Mouse (Mus musculus) limb, embryonic 12.5 days (tissue): ENCODE measurements around the gene Copz2. TPM values are rescaled to one million over a fixed set of nuclear protein-coding genes. Genes with fewer than 3 reads are reported as not detected.

Experiments
- ATAC-seq: fragments of 200-750 bp; cut with Nextera tagmentation; 2 replicates; pipeline ENCODE4 v1.8.0; 2017; ENCODE audit warnings: low read depth, moderate TSS enrichment; ENCODE audit not compliant: insufficient number of reproducible peaks, insufficient read depth, low FRiP score, low TSS enrichment
- H3K27ac ChIP-seq: fragments of 300-500 bp; sonication (generic); 2 replicates; pipeline ENCODE4 v1.5.1; 2016; ENCODE audit warnings: mild to moderate bottlenecking, moderate library complexity
- H3K27me3 ChIP-seq: fragments of 300-500 bp; sonication (generic); 2 replicates; pipeline ENCODE4 v1.6.1; 2016; ENCODE audit warnings: mild to moderate bottlenecking, moderate library complexity
- H3K36me3 ChIP-seq: fragments of 300-500 bp; sonication (generic); 2 replicates; pipeline ENCODE4 v1.6.1; 2016; ENCODE audit warnings: mild to moderate bottlenecking, moderate library complexity
- H3K4me1 ChIP-seq: fragments of 300-500 bp; sonication (generic); replicated peaks from 2 replicates; pipeline ENCODE4 v1.6.1; 2016
- H3K4me2 ChIP-seq: fragments of 300-500 bp; sonication (generic); 2 replicates; pipeline ENCODE4 v1.6.1; 2016; ENCODE audit warnings: mild to moderate bottlenecking, moderate library complexity
- H3K4me3 ChIP-seq: fragments of 300-500 bp; sonication (generic); replicated peaks from 2 replicates; pipeline ENCODE4 v1.5.1; 2016; ENCODE audit warnings: mild to moderate bottlenecking
- H3K9ac ChIP-seq: fragments of 300-500 bp; sonication (generic); replicated peaks from 2 replicates; pipeline ENCODE4 v1.6.1; 2016; ENCODE audit warnings: mild to moderate bottlenecking, moderate library complexity
- H3K9me3 ChIP-seq: fragments of 300-500 bp; sonication (generic); 2 replicates; pipeline ENCODE4 v1.6.1; 2016; ENCODE audit warnings: mild to moderate bottlenecking, moderate library complexity
- WGBS: fragments of 180-500 bp; shearing (Covaris S2); methylation state at CpG from one replicate; pipeline ENCODE4 v1.1.7; 2016; 5-methylcytosine and 5-hydroxymethylcytosine counted together
- polyA plus RNA-seq: library from polyadenylated mRNA; unstranded; fragments of >200 nt; fragmentation: Nextera tagmentation; extraction: Ambion mirVana; gene quantifications from 2 replicates; pipeline ENCODE4 v1.2.1, GENCODE M21; 2016

The Copz2 gene
- polyA plus RNA-seq, 1 experiment from 2014 or later = 78.1 TPM

DNA sequence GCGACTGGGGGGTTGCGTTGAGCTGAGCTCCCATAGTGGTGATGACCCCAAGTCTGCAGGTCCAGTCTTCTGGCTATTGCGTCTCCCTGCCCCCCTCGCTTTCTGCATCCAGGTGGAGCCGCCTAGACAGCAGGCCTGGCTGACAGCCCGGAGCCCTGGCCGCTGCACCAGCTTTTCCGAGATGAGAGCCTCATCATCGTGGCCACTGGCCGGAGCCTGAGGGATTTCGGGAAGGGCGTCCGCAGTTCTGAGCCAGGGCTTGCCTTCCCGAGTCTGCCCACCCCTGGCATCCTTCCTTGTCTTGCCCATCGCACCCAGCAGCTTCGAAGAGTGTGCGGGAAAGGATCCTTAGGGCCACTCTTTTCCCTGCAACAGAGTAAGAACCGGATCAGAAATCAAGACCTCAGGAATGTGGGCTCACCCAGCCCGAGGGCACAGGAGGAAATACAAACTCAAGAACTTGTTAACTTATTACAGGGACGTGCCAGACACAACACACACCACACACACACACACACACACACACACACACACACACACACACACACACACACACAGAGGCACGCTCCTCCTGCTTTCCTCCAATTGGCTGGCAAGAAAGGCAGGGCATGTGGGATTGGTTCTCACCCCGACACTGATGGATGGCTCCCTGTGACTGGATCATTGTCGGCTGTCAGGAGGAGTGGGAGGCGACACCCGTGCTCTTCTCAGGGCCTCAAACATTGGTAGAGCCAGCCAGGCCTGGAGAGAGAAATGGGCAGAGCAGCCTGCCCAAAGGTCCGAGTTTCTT is 13.7 kb downstream of the Copz2 start:
- Histone ChIP-seq H3K4me2 (peak overlapping the region; percentile 43), H3K4me1 (peaks cover 32% of the 10 kb centered on the region), H3K27ac (no peak overlapping the region), H3K9me3 (no peaks in the 10 kb centered on the region), H3K9ac (no peak overlapping the region), H3K27me3 (peaks cover 22% of the 10 kb centered on the region), H3K36me3 (no peaks in the 10 kb centered on the region), H3K4me3 (no peak overlapping the region)
- no peak for ATAC-seq
- WGBS = 20% methylated on average over 26 of the region's 26 CpGs

DNA sequence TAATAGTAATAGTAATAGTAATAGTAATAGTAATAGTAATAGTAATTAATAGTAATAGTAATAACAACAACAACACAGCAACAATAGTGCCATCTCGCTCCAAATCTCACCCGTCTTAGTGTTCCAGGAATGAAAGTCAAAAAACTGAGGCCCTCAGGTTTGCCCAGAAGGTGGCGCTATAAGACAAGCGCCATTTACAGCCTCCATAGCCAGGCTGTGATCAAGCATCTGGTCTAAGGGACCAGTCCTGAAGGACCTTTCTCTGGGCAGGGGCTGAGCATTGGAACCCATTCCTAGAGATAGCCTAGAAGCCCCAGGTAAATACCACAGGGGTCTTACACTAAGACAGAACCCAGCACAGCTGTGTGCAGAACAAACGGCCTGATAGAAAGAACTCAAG is 17.5 kb downstream of the Copz2 start:
- ATAC-seq = no peak
- WGBS = 12% methylated on average over 5 of the region's 5 CpGs
- Histone ChIP-seq H3K27ac (no peak overlapping the region), H3K4me1 (peaks cover 17% of the 10 kb centered on the region), H3K4me3 (no peak overlapping the region), H3K36me3 (no peaks in the 10 kb centered on the region), H3K4me2 (no peak overlapping the region), H3K9ac (no peak overlapping the region), H3K9me3 (no peaks in the 10 kb centered on the region), H3K27me3 (peaks cover 14% of the 10 kb centered on the region)

DNA sequence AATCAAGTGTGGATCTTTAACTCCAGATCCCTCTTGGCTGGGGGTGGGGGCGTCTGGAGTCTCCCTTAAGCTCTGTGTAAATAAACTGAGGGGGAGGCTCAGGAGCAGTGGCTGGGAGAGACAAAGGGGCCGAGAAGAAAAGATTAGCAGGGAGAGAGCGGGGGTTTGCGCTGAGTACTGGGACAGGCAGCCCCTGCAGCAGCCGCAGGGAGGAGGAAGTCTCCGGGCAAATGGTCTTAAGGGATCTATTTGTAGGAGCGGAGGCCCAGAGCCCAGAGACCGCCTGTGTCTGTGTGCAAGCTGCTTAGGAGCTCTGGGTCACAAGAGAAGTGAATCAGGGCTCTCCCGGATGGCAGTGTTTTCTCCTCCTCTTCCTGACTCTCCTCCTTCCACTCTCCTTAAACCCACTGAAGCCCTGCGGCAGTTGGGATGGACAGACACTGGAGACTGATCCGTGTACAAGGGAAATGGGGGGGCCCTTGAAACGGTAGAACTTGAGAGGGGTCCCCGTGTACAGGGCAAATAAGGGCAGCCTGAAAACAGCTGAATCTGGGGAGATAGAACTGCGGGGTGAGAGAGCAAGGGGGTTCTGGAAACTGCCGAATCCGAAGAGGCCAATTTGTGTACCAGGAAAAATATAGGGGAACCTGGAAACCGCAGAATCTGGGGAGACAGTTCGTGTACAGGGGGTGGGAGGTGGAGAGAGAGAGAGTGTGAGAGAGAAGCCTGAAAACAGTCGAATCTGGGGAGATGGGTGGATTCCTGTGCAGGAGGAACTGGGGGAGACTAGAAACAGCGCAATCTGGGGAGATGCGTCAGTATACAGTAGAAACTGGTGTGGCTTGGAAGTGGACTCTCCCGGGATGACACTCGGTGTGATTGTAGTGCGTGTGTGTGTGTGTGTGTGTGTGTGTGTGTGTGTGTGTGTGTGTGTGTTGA is 23.0 kb downstream of the Copz2 start:
- no peak for ATAC-seq
- Histone ChIP-seq H3K4me3 (peak overlapping the region; percentile 12; the same call in 1 of the 2 replicates), H3K9me3 (no peaks in the 10 kb centered on the region), H3K9ac (peak overlapping the region; percentile 46), H3K4me1 (peaks cover 44% of the 10 kb centered on the region), H3K27ac (peak overlapping the region; percentile 83), H3K27me3 (peaks cover 3% of the 10 kb centered on the region; the same call in 1 of the 2 replicates), H3K36me3 (no peaks in the 10 kb centered on the region), H3K4me2 (peak overlapping the region; percentile 40)
- WGBS = 9% methylated on average over 24 of the region's 24 CpGs

DNA sequence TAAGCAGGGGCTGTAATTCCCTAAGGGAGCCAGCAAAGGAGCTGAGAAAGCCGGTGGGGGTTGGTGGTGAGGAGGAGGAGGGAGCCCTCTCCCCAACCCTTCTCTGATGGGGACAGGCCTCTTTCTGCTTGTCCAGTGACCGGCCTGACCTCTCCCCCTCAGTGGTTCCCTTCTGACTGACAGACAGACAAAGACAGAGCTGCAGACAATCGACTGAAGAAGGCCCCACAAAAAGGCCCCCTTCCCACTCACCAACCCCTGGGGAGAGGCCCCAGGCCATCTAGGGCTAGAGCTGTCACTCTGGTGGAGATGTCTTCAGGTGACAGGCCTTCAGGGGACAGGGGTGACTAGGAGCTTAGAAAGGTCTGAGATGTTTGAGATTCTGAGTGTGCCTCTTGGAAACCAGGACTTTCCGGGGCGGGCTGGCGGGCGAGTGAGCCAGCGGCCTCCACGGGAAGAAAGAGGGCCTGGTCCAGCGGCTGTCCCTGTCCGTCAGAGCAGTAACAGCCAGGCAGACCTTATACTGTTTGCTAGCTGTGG is 24.0 kb downstream of the Copz2 start:
- H3K4me1 ChIP-seq = peaks cover 44% of the 10 kb centered on the region
- H3K4me2 ChIP-seq = peak overlapping the region; percentile 40
- no peak for ATAC-seq
- 23% methylated on average over 11 of the region's 11 CpGs for WGBS
- H3K27me3 ChIP-seq = peaks cover 3% of the 10 kb centered on the region; the same call in 1 of the 2 replicates
- peak overlapping the region; percentile 44 for H3K9ac ChIP-seq
- peak overlapping the region; percentile 83 for H3K27ac ChIP-seq
- H3K9me3 ChIP-seq = no peaks in the 10 kb centered on the region
- no peaks in the 10 kb centered on the region for H3K36me3 ChIP-seq
- no peak overlapping the region for H3K4me3 ChIP-seq

DNA sequence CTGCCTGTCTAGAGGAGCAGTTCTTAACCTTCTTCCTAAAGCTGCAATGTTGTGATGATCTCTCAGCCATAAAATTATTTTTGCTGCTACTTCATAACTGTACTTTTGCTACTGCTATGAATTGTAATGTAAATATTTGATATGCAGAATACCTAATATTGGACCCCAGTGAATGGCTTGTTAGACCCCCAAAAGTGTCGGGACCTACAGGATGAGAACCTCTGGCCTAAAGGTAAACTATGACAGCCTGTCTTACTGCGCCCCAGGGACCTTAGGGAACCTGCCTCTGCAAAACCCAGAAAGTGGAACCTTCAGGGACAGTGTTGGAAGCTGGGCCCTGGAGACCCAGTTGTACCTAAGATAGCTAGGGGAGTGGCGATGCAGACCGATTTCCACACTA is 25.6 kb downstream of the Copz2 start:
- Histone ChIP-seq H3K27ac (peak overlapping the region; percentile 68), H3K9ac (peak overlapping the region; percentile 38; the same call in 1 of the 2 replicates), H3K27me3 (peaks cover 3% of the 10 kb centered on the region; the same call in 1 of the 2 replicates), H3K4me3 (peak overlapping the region; percentile 43), H3K4me2 (peak overlapping the region; percentile 83), H3K4me1 (peaks cover 44% of the 10 kb centered on the region), H3K9me3 (no peaks in the 10 kb centered on the region), H3K36me3 (no peaks in the 10 kb centered on the region)
- 18% methylated on average over 4 of the region's 4 CpGs for WGBS
- peak; percentile 34; the same call in 1 of the 2 replicates for ATAC-seq

DNA sequence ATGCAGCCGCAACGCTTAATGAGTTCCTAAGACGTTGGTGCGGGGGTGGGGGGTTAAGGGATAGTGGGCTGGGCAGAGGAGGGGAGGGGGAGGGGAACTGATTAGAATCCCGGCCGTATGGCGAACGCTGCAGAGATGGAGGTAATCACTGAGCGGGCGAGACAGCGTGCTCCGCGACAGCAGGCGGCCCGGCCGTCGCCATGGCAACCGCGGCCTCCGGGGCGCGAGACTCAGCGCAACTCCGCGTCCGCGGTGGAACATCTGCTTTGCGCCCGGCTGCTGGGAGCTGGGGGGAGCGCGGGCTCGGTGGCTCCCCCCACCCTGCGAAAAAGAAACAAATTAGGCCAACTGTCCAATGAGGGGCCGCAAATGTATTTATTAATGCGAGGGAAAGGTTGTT is 26.1 kb downstream of the Copz2 start:
- H3K27ac ChIP-seq = peak overlapping the region; percentile 68

DNA sequence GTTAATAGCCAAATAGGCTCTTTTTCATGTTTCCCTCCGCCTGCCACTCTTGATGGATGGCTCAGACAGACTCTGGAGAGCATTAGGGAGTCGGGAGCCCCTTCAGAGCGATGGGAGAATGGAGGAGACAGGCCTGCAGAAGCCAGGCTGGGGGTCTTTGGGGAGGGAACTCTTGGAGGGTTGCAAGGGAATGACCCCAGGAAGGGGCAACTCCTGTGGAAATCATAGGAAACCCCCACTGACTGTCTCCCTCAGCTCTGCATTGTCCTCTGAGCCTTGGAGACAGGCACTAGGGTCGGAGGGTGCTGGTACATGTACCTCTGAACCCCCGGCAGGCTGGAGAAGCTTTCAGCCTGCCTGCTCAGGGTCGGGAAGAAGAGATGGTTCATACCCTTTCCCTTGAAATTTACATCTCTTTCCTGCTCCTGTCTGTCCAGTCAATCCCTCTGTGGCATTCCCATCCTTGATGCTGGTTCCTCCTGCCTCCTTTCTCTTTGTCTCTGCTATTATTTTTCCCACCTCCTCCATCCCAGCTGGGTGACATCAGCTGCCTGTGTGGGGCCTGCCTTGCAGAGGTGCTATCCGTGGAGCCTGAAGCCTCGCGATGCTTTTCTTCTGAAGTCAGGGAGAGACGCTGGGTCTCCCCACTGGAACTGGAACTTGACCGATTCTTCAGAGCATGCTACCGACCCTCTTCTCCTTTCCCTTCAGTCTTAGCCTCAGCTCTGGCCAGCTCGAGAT is 26.8 kb downstream of the Copz2 start:
- H3K9ac ChIP-seq = peak overlapping the region; percentile 38
- no peak for ATAC-seq
- peaks cover 3% of the 10 kb centered on the region; the same call in 1 of the 2 replicates for H3K27me3 ChIP-seq

More for the DNA sequence above, 26.1 kb downstream of the Copz2 start:
- H3K27me3 ChIP-seq = peaks cover 3% of the 10 kb centered on the region; the same call in 1 of the 2 replicates
- WGBS = 0% methylated on average over 35 of the region's 35 CpGs
- H3K9ac ChIP-seq = peak overlapping the region; percentile 38
- H3K36me3 ChIP-seq = no peaks in the 10 kb centered on the region
- peak overlapping the region; percentile 43 for H3K4me3 ChIP-seq
- peaks cover 44% of the 10 kb centered on the region for H3K4me1 ChIP-seq
- ATAC-seq = peak; percentile 38
- no peaks in the 10 kb centered on the region for H3K9me3 ChIP-seq
- peak overlapping the region; percentile 83 for H3K4me2 ChIP-seq

DNA sequence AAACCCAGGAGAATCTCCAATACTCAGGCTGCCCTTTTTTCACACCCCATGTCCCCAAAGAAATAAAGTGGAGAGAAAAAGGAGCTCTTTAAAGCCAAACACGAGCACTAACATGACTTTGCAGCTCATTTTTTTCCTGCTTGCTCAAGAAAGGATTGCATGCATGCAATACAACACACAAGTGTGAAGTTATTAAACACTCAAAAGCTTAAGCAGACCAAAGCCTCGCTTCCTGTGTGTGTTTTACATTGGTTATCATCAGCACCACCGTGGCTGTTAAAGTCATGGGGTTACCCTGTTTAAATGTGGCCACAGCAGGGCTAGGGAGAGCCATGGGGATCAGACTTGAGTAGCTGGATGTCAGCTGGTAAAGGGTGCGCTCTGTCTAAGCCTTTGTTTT is 27.4 kb downstream of the Copz2 start:
- 40% methylated on average over 4 of the region's 4 CpGs for WGBS
- Histone ChIP-seq H3K9ac (0 out of 2 replicates have a peak overlapping the region, but pooled peaks have one; percentile 18), H3K9me3 (no peaks in the 10 kb centered on the region), H3K36me3 (no peaks in the 10 kb centered on the region), H3K4me1 (peaks cover 44% of the 10 kb centered on the region), H3K27ac (peak overlapping the region; percentile 68), H3K4me2 (peak overlapping the region; percentile 83), H3K4me3 (no peak overlapping the region), H3K27me3 (peaks cover 3% of the 10 kb centered on the region; the same call in 1 of the 2 replicates)
- no peak for ATAC-seq

More for the DNA sequence above, 26.8 kb downstream of the Copz2 start:
- peak overlapping the region; percentile 83 for H3K4me2 ChIP-seq
- peak overlapping the region; percentile 68 for H3K27ac ChIP-seq
- no peaks in the 10 kb centered on the region for H3K9me3 ChIP-seq
- WGBS = 4% methylated on average over 13 of the region's 13 CpGs
- H3K4me1 ChIP-seq = peaks cover 44% of the 10 kb centered on the region
- H3K36me3 ChIP-seq = no peaks in the 10 kb centered on the region
- peak overlapping the region; percentile 43 for H3K4me3 ChIP-seq

DNA sequence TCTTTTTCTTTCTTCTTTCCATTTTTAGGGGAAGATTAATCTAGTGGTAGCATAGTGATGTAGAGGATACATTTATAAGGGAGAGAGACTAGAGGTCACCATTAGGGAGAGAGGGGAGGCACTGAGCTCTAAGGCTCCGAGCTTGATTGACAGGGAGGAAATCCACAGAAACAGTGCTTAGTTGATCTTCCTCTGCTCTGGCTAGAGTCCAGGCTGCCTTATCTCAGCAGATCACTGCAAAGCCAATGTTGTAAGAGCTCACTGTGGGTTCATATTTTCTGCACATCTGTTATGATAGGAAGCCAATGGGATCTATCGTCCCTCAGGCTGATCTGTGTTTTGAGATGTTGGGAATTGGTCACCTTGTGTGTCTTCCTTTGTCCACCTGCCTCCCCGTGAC is 29.0 kb downstream of the Copz2 start:
- H3K4me3 ChIP-seq = no peak overlapping the region
- no peak overlapping the region for H3K27ac ChIP-seq
- WGBS = 82% methylated on average over 3 of the region's 3 CpGs
- no peak overlapping the region for H3K4me2 ChIP-seq
- ATAC-seq = no peak
- H3K9ac ChIP-seq = no peak overlapping the region
- peaks cover 28% of the 10 kb centered on the region for H3K4me1 ChIP-seq
- H3K27me3 ChIP-seq = peaks cover 3% of the 10 kb centered on the region; the same call in 1 of the 2 replicates
- H3K36me3 ChIP-seq = no peaks in the 10 kb centered on the region
- H3K9me3 ChIP-seq = no peaks in the 10 kb centered on the region

DNA sequence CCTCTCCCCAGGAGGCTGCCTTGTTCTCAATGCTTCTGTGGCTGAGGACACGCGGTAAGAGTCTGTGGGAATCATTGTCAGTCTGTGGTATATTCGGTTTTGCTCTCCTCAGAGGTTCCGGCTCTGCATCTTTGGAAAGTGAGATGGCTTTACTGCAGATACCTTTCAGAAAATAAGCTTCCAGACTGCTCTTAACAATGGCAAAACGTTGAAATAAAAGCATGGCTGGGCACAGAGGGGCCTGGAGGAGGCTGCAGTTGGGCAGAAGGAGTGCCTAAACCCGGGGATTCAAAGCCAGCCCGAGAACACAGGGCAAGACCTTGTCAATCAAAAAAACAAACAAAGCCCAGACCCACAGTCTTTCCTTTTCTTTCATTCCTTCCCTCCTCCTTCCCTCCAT is 29.7 kb downstream of the Copz2 start:
- H3K4me1 ChIP-seq = peaks cover 23% of the 10 kb centered on the region
- 56% methylated on average over 7 of the region's 7 CpGs for WGBS

More for the DNA sequence above, 29.7 kb downstream of the Copz2 start:
- H3K27me3 ChIP-seq = peaks cover 3% of the 10 kb centered on the region; the same call in 1 of the 2 replicates
- H3K36me3 ChIP-seq = no peaks in the 10 kb centered on the region
- no peak for ATAC-seq
- no peak overlapping the region for H3K4me2 ChIP-seq
- no peak overlapping the region for H3K9ac ChIP-seq
- no peak overlapping the region for H3K27ac ChIP-seq
- no peaks in the 10 kb centered on the region for H3K9me3 ChIP-seq
- H3K4me3 ChIP-seq = no peak overlapping the region
